Mouse (Mus musculus) midbrain, embryonic 10.5 days (tissue): ENCODE results near the gene Olfr1295. TPM values are rescaled to one million over a fixed set of nuclear protein-coding genes. Genes with fewer than 3 reads are reported as not detected.

Experiments
- DNase-seq: peaks from one replicate; pipeline ENCODE4 v3.0.0-alpha.2; 2017; ENCODE audit warnings: low spot score
- H3K27ac ChIP-seq: fragments of 300-500 bp; sonication (generic); replicated peaks from 2 replicates; pipeline ENCODE4 v1.5.1; 2016; ENCODE audit warnings: mild to moderate bottlenecking
- H3K27me3 ChIP-seq: fragments of 300-500 bp; sonication (generic); 2 replicates; pipeline ENCODE4 v1.6.1; 2016; ENCODE audit warnings: low read depth, mild to moderate bottlenecking; ENCODE audit not compliant: poor library complexity, severe bottlenecking
- H3K36me3 ChIP-seq: fragments of 300-500 bp; sonication (generic); 2 replicates; pipeline ENCODE4 v1.6.1; 2016; ENCODE audit warnings: mild to moderate bottlenecking, moderate library complexity
- H3K4me1 ChIP-seq: fragments of 300-500 bp; sonication (generic); 2 replicates; pipeline ENCODE4 v1.6.1; 2016
- H3K4me3 ChIP-seq: fragments of 300-500 bp; sonication (generic); 2 replicates; pipeline ENCODE4 v1.5.1; 2016; ENCODE audit warnings: mild to moderate bottlenecking, moderate library complexity
- H3K9me3 ChIP-seq: fragments of 300-500 bp; sonication (generic); replicated peaks from 2 replicates; pipeline ENCODE4 v1.6.1; 2016; ENCODE audit warnings: mild to moderate bottlenecking
- WGBS: fragments of 180-500 bp; shearing (Covaris S2); methylation state at CpG from one replicate; pipeline ENCODE4 v1.1.7; 2016; 5-methylcytosine and 5-hydroxymethylcytosine counted together
- polyA plus RNA-seq: library from polyadenylated mRNA; unstranded; fragments of >200 nt; fragmentation: Nextera tagmentation; extraction: Ambion mirVana; gene quantifications from 2 replicates; pipeline ENCODE4 v1.2.1, GENCODE M21; 2016

Gene Olfr1295
- polyA plus RNA-seq, result not detected in 2 replicates

- H3K36me3 ChIP-seq, result no peaks in the 10 kb centered on the region
- H3K4me3 ChIP-seq, result no peak within 1 kb of the TSS
- no peaks in the 10 kb centered on the region for H3K4me1 ChIP-seq
- H3K9me3 ChIP-seq, result no peaks in the 10 kb centered on the region
- H3K27ac ChIP-seq, result no peak within 1 kb of the TSS
- no peak for DNase-seq
- no peaks in the 10 kb centered on the region for H3K27me3 ChIP-seq
Observed at GRCm38 (mm10) chr2:111569581-111569980, at the start of gene Olfr1295. Olfr1295 (minus strand) TSS chr2:111569681.

GRCm38 (mm10) chr2:111540191-111540590 is 29.3 kb downstream of the Olfr1295 start, which contains the start of gene Olfr1294:
Olfr1294 (minus strand) TSS chr2:111540291.
- WGBS, result 62% methylated on average over 1 of the region's 1 CpGs
- H3K27me3 ChIP-seq, result no peaks in the 10 kb centered on the region
- H3K4me3 ChIP-seq, result no peak within 1 kb of the TSS
- H3K27ac ChIP-seq, result no peak within 1 kb of the TSS
- H3K4me1 ChIP-seq, result no peaks in the 10 kb centered on the region
- DNase-seq, result no peak
- no peaks in the 10 kb centered on the region for H3K9me3 ChIP-seq
- H3K36me3 ChIP-seq, result no peaks in the 10 kb centered on the region

- 86% methylated on average over 1 of the region's 1 CpGs for WGBS
- no peak for DNase-seq
- Histone ChIP-seq H3K27me3 (no peaks in the 10 kb centered on the region), H3K4me3 (no peak within 1 kb of the TSS), H3K36me3 (no peaks in the 10 kb centered on the region), H3K9me3 (peaks cover 3% of the 10 kb centered on the region; the same call in 1 of the 2 replicates), H3K27ac (no peak within 1 kb of the TSS), H3K4me1 (no peaks in the 10 kb centered on the region)
Observed at GRCm38 (mm10) chr2:111524903-111525302, 44.6 kb downstream of the Olfr1295 start, which contains the start of gene Olfr1293-ps. Olfr1293-ps (plus strand) TSS chr2:111525203.

DNA sequence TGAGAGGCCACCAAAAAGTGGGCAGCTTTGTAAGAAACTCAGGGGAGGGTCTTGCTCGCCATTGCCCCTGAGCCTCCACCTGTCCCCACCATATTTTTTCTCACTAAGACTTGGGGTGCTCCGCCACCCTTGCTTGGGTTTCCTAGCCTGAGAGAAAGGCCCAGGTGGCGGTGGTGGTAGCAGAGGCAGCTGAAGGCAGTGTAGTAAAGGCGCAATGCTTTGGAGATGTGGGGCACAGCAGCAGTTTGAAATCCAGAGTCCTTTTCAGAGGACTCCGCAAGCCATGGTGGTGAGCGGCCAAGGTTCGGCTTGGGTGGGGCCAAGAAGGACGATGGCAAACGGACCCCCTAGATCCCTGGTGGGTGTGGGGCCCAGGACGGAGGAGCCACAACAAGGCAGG is 52.0 kb downstream of the Olfr1295 start:
- WGBS, result 92% methylated on average over 10 of the region's 10 CpGs
- H3K4me1 ChIP-seq, result no peaks in the 10 kb centered on the region
- H3K27ac ChIP-seq, result no peak overlapping the region
- H3K4me3 ChIP-seq, result no peak overlapping the region
- DNase-seq, result no peak
- H3K36me3 ChIP-seq, result no peaks in the 10 kb centered on the region
- no peaks in the 10 kb centered on the region for H3K27me3 ChIP-seq
- peaks cover 9% of the 10 kb centered on the region for H3K9me3 ChIP-seq

Other genes with a start within 250 kb of the Olfr1295 start
- gene Olfr1281, start 243.2 kb downstream of the Olfr1295 start, polyA plus RNA-seq, result not detected in 2 replicates
- not detected in 2 replicates for gene Olfr1282, start 233.6 kb downstream of the Olfr1295 start, polyA plus RNA-seq
- gene Olfr1283, start 202.9 kb downstream of the Olfr1295 start, polyA plus RNA-seq, result not detected in 2 replicates
- gene Olfr1284, start 194.2 kb downstream of the Olfr1295 start, polyA plus RNA-seq, result not detected in 2 replicates
- not detected in 2 replicates for gene Olfr1286, start 146.6 kb downstream of the Olfr1295 start, polyA plus RNA-seq
- not detected in 2 replicates for gene Olfr1287, start 120.5 kb downstream of the Olfr1295 start, polyA plus RNA-seq
- not detected in 2 replicates for gene Olfr1288, start 95.6 kb downstream of the Olfr1295 start, polyA plus RNA-seq
- gene Olfr1289, start 88.9 kb downstream of the Olfr1295 start, polyA plus RNA-seq, result not detected in 2 replicates
- not detected in 2 replicates for gene Olfr1290, start 75.9 kb downstream of the Olfr1295 start, polyA plus RNA-seq
- gene Olfr1291-ps1, start 72.5 kb downstream of the Olfr1295 start, polyA plus RNA-seq, result not detected in 2 replicates
- gene Olfr1293-ps, start 44.5 kb downstream of the Olfr1295 start, polyA plus RNA-seq, result not detected in 2 replicates
- not detected in 2 replicates for gene Olfr1294, start 29.4 kb downstream of the Olfr1295 start, polyA plus RNA-seq
- not detected in 2 replicates for gene Olfr1297, start 56.8 kb upstream of the Olfr1295 start, polyA plus RNA-seq
- gene Olfr1298, start 79.5 kb upstream of the Olfr1295 start, polyA plus RNA-seq, result not detected in 2 replicates
- gene Olfr1299, start 91.7 kb upstream of the Olfr1295 start, polyA plus RNA-seq, result not detected in 2 replicates
- not detected in 2 replicates for gene Olfr1301, start 181.3 kb upstream of the Olfr1295 start, polyA plus RNA-seq
- not detected in 2 replicates for gene Olfr1302, start 207.7 kb upstream of the Olfr1295 start, polyA plus RNA-seq